Mouse (Mus musculus) c-Kit-positive CD71-negative TER-119-negative erythroid progenitor cells, embryonic 14.5 days (primary cell): ENCODE data around the gene Chpf.

Experiments used
- DNase-seq: peaks from one replicate; pipeline ENCODE4 v3.0.0-alpha.2; 2013; ENCODE audit warnings: low read depth

The Chpf gene

GRCm38 (mm10) chr1:75458025-75458788 lies 20.9 kb downstream of the Chpf start:
- DNase-seq: no peak

- no peak for DNase-seq
Observed at GRCm38 (mm10) chr1:75457710-75458024, 21.4 kb downstream of the Chpf start.

GRCm38 (mm10) chr1:75456746-75457564 lies 22.2 kb downstream of the Chpf start:
- DNase-seq: no peak

DNA sequence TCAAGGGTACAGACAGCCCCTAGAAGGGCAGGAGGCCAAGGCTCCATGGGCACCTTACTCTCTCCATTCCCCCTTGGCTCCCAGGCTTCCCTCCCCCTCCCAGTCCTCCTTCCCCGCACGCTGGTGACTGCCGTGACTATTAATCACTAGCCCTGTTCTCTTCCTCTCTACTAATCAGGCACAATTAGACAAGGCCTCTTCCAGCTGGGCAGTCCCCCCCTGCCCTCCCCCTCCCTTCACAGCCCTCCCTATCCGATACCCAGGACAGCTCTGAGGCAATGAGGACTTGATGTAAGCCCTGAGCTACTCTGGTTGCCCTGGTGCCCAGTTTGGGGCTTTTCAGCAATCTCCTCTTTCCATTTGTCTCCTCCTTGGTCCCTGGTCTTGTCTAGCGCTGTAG lies 23.2 kb downstream of the Chpf start:
- no peak for DNase-seq

DNA sequence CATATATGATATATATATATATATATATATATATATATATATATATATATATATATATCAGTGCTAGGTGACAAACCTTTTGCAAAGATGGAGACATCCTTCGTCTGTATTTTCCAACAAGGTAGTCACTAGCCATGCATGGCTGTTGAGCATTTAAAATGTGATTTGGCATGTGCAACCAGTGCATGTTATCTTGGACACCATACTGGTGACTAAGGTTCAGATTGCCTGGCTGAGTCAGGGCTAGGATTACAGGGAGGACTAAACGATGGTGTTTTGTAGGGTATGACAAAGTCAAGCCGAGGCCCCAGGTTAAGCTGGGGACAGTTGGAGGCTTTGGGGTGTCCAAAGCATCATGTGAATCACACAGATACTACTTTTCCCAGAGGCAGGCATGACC lies 23.7 kb downstream of the Chpf start:
- no peak for DNase-seq

GRCm38 (mm10) chr1:75451900-75452299 lies 27.2 kb downstream of the Chpf start:
- DNase-seq: no peak

- DNase-seq: no peak
Observed at GRCm38 (mm10) chr1:75450314-75451005, 28.6 kb downstream of the Chpf start, which contains the start of gene Asic4. Gene Asic4 (plus strand): TSS chr1:75450436.

GRCm38 (mm10) chr1:75449377-75450135 lies 29.6 kb downstream of the Chpf start:
- no peak for DNase-seq

GRCm38 (mm10) chr1:75448937-75449336 lies 30.2 kb downstream of the Chpf start:
- DNase-seq: no peak

DNA sequence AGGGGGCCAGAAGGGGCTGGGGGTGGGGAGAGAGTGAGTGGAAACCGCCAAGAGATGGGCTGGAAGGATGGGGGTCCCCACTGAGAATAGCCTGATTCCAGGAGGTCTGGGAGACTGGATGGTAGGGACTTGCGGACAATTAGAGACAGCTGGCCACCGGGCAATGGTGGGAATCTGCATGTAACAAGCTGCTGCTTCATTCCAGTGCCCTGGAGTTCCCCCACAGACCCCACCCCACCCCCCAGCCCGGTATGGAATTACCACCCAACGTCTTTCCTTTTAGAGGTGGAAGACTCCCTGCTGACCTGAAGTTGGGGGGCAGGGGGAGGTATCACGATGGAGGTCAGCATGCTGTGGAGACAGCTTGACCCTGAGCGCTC lies 31.1 kb downstream of the Chpf start:
- no peak for DNase-seq

GRCm38 (mm10) chr1:75447265-75448051 lies 31.6 kb downstream of the Chpf start:
- DNase-seq: no peak

GRCm38 (mm10) chr1:75446656-75447055 lies 32.5 kb downstream of the Chpf start:
- DNase-seq: no peak

DNA sequence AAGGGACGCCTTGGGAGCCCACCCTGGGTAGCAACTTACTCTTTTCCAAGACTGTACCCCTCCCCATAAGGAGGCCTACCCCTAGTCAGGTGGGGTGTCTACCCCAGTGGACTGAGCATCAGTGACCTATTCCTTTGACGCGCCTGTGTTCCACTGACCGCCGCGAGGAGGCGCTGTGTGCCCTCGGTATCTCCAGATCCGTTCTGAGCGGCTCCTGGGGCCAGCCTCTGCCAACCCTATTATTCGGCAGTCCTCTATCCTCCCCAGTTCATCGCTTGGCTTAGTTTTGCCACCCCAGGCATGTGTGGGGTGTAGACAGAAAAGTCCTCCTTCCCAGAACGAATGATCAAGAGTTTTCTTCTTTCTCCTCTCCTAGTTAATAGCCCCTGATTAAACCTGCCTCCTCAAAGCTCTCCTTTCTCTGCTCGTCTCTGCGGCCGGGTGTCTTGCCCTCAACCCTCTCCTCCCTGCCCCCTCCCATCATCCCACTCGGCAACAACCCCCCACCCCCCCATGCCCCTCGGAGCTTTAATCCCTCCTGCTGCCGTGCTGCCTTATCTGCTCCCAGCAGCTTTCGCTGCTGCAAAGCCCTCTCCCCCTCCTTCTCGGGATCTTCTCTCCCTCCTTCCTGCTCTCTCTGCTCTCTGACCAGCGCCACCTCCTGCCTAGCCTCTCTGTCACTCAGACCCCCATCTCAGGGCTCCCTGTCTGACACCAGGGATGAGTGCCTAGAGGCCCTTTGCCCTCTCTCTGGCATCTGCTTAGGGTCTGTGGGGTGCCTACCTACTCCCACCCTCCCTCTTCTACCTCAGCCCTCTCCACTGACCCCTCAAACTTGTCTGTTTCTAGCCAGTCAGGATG lies 33.1 kb downstream of the Chpf start:
- peak; percentile 51 for DNase-seq

DNA sequence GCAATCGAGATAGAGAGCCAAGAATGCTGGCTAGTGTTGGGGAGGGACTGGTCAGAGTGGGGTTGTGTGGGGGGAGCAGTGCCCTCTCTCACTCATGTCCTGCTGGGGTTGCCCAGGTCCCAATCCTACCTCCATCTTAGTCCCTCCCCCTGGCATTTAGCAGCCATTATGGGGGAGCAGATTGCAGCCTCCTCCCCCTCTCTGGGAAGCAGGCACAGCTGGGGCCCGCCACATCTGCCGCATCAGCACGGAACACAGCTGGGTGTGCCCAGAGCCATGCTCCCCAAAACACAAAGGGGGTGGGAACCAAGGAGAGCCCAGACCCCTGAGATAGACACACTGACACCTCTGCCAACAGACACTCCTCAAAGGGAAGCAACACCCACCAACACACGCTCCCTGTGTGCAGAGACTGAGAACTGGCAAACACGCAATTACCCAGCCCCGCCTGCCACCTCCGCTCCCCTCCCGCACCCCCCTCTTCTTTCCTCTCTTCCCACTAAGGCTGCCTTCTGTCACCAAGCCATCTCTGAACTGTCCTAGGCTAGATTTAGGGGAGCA lies 33.9 kb downstream of the Chpf start:
- no peak for DNase-seq

GRCm38 (mm10) chr1:75444208-75444607 lies 34.9 kb downstream of the Chpf start:
- DNase-seq: no peak

GRCm38 (mm10) chr1:75443247-75444024 lies 35.7 kb downstream of the Chpf start:
- DNase-seq: no peak

DNA sequence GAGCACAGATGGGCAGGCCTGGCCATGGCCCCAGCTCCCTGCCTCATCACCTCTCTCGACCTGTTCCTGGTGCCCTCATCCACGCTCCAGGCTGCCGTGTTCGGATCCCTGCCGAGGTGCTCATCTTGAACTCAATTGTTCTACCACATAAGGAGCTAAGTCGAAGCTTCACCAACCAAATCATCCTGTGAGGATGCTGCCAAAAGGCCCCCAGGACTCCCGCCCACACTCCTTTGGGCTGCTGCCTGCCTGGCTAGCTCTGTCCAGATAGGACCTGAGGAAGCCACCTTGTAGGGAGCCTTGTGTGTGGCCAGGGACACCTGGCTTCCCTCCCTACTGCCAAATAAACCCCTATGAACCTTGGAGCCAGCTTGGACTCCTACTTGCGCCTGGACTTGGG lies 36.3 kb downstream of the Chpf start:
- DNase-seq: no peak

DNA sequence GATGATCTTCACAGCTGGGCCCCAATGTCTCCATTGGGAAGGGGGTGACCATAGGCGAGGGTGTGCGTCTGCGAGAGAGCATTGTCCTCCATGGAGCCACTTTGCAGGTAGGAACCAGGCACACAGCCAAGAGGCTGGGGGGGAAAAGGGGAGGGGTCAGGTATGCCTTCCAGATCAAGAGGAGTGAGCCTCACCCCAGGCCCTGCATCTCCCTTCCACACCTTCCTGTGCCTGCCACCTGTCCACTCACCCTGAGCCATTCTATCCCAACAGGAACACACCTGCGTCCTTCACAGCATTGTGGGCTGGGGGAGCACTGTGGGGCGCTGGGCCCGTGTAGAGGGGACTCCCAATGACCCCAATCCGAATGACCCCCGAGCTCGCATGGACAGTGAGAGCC lies 36.9 kb downstream of the Chpf start:
- no peak for DNase-seq

- DNase-seq: no peak
Observed at GRCm38 (mm10) chr1:75441471-75441996, 37.6 kb downstream of the Chpf start.
